Mouse (Mus musculus): ENCODE data around the gene Cspg5. TPM values are rescaled to one million over a fixed set of nuclear protein-coding genes. Genes with fewer than 3 reads are reported as not detected.

Gene Cspg5
- polyA plus RNA-seq, 1 experiment from 2014 or later, result 3.2 TPM

DNA sequence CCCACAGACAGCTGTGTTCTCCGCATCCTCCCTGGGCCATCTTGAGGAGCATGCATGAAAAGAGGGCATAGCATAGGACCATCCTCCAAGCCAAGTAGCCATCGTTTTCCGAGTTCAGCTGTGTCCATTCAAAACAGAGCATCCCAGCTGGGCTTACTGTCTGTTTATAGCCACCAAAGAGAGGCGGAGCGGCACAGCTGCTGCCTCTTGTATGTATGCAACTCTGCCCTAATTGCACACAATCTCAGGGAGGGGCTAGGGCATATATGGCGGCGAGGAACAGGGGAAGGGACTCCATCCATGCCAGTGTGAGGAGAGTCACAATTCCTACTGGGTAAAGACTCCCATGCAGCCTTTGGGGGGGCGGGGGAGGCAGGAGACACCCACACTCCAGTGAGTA, 19.6 kb downstream of the Cspg5 start:
- no peak for ATAC-seq (ENCODE audit: insufficient number of reproducible peaks, insufficient read depth, low FRiP score, low read depth)
- no peak overlapping the region for H3K27ac ChIP-seq (ENCODE audit: low read length)
- WGBS, result 82% methylated on average over 8 of the region's 8 CpGs
- no peaks in the 10 kb centered on the region for H3K27me3 ChIP-seq (ENCODE audit: control insufficient read depth, insufficient read depth, low read length)
- H3K9ac ChIP-seq (replicated peaks; ENCODE audit: low read depth, low read length), result no peak overlapping the region
- H3K36me3 ChIP-seq (ENCODE audit: control insufficient read depth, insufficient read depth, low read length), result no peaks in the 10 kb centered on the region
- H3K4me3 ChIP-seq (ENCODE audit: low read depth, low read length), result no peak overlapping the region
- 0 out of 2 replicates have a peak, but pooled peaks cover 2% of the 10 kb centered on the region for H3K4me1 ChIP-seq (ENCODE audit: control insufficient read depth, insufficient read depth, low read length)
- no peak overlapping the region for H3K4me2 ChIP-seq (replicated peaks; ENCODE audit: low read depth, low read length)
- H3K9me3 ChIP-seq (ENCODE audit: control insufficient read depth, low read depth, low read length), result no peaks in the 10 kb centered on the region

DNA sequence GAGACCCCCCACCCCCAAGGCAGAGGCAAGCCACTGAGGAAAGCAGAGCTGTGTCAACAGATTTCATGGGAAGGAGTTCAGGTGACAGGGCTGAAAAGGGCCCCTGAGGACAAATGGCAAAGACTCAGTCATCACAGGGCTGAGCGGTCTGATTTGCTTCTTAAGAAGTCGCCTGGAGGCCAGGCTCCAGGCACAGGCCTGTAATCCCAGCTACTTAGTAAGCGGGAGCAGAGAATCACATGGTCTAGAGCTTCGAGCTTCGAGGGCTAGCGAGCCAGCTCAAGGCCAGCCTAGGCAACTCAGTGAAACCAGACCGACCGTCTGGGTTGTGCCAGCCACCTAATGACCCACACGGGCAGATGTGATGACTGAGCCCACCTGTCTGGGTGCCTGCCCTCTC, 21.4 kb downstream of the Cspg5 start:
- no peak for ATAC-seq (ENCODE audit: insufficient number of reproducible peaks, insufficient read depth, low FRiP score, low read depth)
- no peak overlapping the region for H3K27ac ChIP-seq (ENCODE audit: low read length)
- H3K4me2 ChIP-seq (replicated peaks; ENCODE audit: low read depth, low read length), result no peak overlapping the region
- no peaks in the 10 kb centered on the region for H3K36me3 ChIP-seq (ENCODE audit: control insufficient read depth, insufficient read depth, low read length)
- no peak overlapping the region for H3K4me3 ChIP-seq (ENCODE audit: low read depth, low read length)
- 0 out of 2 replicates have a peak, but pooled peaks cover 2% of the 10 kb centered on the region for H3K4me1 ChIP-seq (ENCODE audit: control insufficient read depth, insufficient read depth, low read length)
- no peak overlapping the region for H3K9ac ChIP-seq (replicated peaks; ENCODE audit: low read depth, low read length)
- 80% methylated on average over 9 of the region's 9 CpGs for WGBS
- no peaks in the 10 kb centered on the region for H3K27me3 ChIP-seq (ENCODE audit: control insufficient read depth, insufficient read depth, low read length)
- H3K9me3 ChIP-seq (ENCODE audit: control insufficient read depth, low read depth, low read length), result no peaks in the 10 kb centered on the region

DNA sequence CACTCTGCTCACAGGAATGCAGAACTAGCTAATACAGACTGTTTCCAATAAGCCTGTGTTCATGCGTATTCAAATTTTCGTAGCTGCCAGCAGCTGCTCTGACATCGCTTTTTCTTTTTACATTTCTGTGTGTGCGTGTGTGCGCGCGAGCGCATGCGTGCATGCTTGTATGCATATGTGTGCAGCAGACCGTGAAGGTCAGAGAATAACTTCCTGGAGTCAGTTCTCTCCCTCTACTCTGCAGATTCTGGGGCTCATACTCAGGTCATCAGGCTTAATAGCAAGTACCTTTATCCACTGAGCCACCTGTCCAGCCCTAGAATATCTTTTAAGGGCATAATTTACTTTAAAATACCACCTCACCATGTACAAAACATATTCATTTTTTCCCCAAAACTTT, 24.8 kb downstream of the Cspg5 start:
- no peak overlapping the region for H3K27ac ChIP-seq (ENCODE audit: low read length)
- H3K9me3 ChIP-seq (ENCODE audit: control insufficient read depth, low read depth, low read length), result no peaks in the 10 kb centered on the region
- no peak overlapping the region for H3K4me2 ChIP-seq (replicated peaks; ENCODE audit: low read depth, low read length)
- H3K27me3 ChIP-seq (ENCODE audit: control insufficient read depth, insufficient read depth, low read length), result no peaks in the 10 kb centered on the region
- ATAC-seq (ENCODE audit: insufficient number of reproducible peaks, insufficient read depth, low FRiP score, low read depth), result no peak
- WGBS, result 94% methylated on average over 10 of the region's 10 CpGs
- no peak overlapping the region for H3K9ac ChIP-seq (replicated peaks; ENCODE audit: low read depth, low read length)
- H3K4me3 ChIP-seq (ENCODE audit: low read depth, low read length), result no peak overlapping the region
- no peaks in the 10 kb centered on the region for H3K36me3 ChIP-seq (ENCODE audit: control insufficient read depth, insufficient read depth, low read length)
- H3K4me1 ChIP-seq (ENCODE audit: control insufficient read depth, insufficient read depth, low read length), result no peaks in the 10 kb centered on the region

DNA sequence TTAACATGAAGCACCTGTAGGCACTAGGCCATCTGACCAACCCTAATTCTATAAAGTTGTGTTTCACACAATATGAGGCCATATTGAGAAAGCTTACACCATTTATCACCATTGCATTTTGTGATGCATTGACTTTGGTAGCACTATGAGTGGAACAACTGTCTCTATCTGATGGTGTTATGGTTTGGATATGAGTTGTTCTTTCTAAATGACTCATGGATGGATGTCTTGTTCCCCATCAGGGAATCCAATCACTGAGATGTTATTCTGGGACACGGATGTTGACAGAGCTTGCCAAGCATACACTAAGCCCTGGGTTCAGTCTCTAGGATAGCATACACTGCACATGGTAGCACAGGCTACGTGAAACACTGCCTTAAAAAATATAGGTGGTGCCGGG, 28.7 kb downstream of the Cspg5 start:
- Histone ChIP-seq H3K4me1 (ENCODE audit: control insufficient read depth, insufficient read depth, low read length) (no peaks in the 10 kb centered on the region), H3K9me3 (ENCODE audit: control insufficient read depth, low read depth, low read length) (no peaks in the 10 kb centered on the region), H3K4me3 (ENCODE audit: low read depth, low read length) (no peak overlapping the region), H3K4me2 (replicated peaks; ENCODE audit: low read depth, low read length) (no peak overlapping the region), H3K27ac (ENCODE audit: low read length) (no peak overlapping the region), H3K36me3 (ENCODE audit: control insufficient read depth, insufficient read depth, low read length) (no peaks in the 10 kb centered on the region), H3K9ac (replicated peaks; ENCODE audit: low read depth, low read length) (no peak overlapping the region), H3K27me3 (ENCODE audit: control insufficient read depth, insufficient read depth, low read length) (no peaks in the 10 kb centered on the region)
- 91% methylated on average over 3 of the region's 3 CpGs for WGBS
- no peak for ATAC-seq (ENCODE audit: insufficient number of reproducible peaks, insufficient read depth, low FRiP score, low read depth)

DNA sequence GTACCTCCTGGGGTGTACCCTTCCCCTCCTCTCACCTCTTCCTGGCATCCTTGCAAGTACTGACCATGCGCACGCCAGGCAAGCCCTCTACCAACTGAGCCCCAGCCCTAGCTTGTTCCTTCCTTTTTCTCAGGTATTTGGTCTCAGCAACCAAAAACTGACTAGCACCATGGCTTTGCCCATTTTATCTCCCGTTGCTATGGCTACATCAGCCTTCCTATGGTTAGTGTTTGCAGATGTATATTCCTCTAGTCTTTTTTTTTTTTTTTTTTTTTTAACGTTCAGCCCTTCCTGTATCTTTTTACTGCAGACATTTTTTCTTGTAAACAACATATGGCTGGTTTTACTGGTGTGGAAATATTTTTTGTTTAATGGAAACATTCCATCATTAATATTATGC, 29.9 kb downstream of the Cspg5 start:
- WGBS, result 63% methylated on average over 4 of the region's 4 CpGs
- no peak overlapping the region for H3K9ac ChIP-seq (replicated peaks; ENCODE audit: low read depth, low read length)

DNA sequence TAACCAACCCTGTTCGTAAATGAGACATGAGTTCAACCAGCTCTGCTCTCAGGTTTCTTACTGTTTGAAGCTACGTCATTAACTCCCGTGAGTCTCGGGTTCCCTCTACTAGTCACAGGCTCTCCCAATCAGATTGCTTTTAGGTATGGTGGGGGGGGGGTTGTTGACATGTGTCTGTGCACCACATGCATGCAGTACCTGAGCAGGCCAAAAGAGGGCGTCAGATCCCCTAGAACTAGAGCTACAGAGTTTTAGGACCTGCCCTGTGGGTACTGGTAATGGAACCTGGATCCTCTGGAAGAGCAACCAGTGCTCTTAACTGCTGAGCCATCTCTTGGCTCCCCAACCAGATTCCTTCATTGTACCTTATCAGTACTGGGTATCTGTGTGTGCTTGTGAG, 32.3 kb downstream of the Cspg5 start:
- Histone ChIP-seq H3K4me1 (ENCODE audit: control insufficient read depth, insufficient read depth, low read length) (no peaks in the 10 kb centered on the region), H3K4me2 (replicated peaks; ENCODE audit: low read depth, low read length) (no peak overlapping the region), H3K9me3 (ENCODE audit: control insufficient read depth, low read depth, low read length) (no peaks in the 10 kb centered on the region), H3K36me3 (ENCODE audit: control insufficient read depth, insufficient read depth, low read length) (no peaks in the 10 kb centered on the region), H3K4me3 (ENCODE audit: low read depth, low read length) (no peak overlapping the region), H3K9ac (replicated peaks; ENCODE audit: low read depth, low read length) (no peak overlapping the region), H3K27ac (ENCODE audit: low read length) (no peak overlapping the region), H3K27me3 (ENCODE audit: control insufficient read depth, insufficient read depth, low read length) (no peaks in the 10 kb centered on the region)
- ATAC-seq (ENCODE audit: insufficient number of reproducible peaks, insufficient read depth, low FRiP score, low read depth), result no peak
- WGBS, result 65% methylated on average over 5 of the region's 5 CpGs

More for the DNA sequence above, 29.9 kb downstream of the Cspg5 start:
- no peak overlapping the region for H3K4me3 ChIP-seq (ENCODE audit: low read depth, low read length)
- H3K4me2 ChIP-seq (replicated peaks; ENCODE audit: low read depth, low read length), result no peak overlapping the region
- H3K9me3 ChIP-seq (ENCODE audit: control insufficient read depth, low read depth, low read length), result no peaks in the 10 kb centered on the region
- no peaks in the 10 kb centered on the region for H3K36me3 ChIP-seq (ENCODE audit: control insufficient read depth, insufficient read depth, low read length)
- no peaks in the 10 kb centered on the region for H3K27me3 ChIP-seq (ENCODE audit: control insufficient read depth, insufficient read depth, low read length)
- no peaks in the 10 kb centered on the region for H3K4me1 ChIP-seq (ENCODE audit: control insufficient read depth, insufficient read depth, low read length)
- ATAC-seq (ENCODE audit: insufficient number of reproducible peaks, insufficient read depth, low FRiP score, low read depth), result no peak
- H3K27ac ChIP-seq (ENCODE audit: low read length), result no peak overlapping the region

DNA sequence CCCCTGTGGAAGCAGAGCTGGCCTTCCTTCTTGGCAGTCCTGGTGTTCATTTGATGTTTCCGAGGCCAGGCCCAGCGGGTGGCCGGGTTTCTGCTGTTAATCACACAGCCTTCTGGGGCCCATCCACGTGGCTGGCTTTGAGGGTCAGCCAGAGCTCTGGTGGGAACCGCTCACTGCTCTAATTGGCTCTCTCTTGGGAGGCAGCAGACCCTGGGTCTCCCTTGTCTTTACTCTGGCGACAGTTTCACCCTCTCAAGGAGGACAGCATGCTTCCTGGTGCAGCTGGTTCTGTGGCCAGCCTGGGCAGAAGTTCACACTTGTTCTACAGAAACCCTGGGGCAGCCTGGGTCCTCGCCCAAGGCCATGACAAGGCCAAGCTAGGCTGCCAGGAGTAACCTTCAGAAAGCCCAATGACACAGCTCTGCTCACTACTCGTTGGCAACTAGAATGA, 33.9 kb downstream of the Cspg5 start:
- WGBS, result 56% methylated on average over 8 of the region's 8 CpGs
- no peak for ATAC-seq (ENCODE audit: insufficient number of reproducible peaks, insufficient read depth, low FRiP score, low read depth)
- no peaks in the 10 kb centered on the region for H3K27me3 ChIP-seq (ENCODE audit: control insufficient read depth, insufficient read depth, low read length)

DNA sequence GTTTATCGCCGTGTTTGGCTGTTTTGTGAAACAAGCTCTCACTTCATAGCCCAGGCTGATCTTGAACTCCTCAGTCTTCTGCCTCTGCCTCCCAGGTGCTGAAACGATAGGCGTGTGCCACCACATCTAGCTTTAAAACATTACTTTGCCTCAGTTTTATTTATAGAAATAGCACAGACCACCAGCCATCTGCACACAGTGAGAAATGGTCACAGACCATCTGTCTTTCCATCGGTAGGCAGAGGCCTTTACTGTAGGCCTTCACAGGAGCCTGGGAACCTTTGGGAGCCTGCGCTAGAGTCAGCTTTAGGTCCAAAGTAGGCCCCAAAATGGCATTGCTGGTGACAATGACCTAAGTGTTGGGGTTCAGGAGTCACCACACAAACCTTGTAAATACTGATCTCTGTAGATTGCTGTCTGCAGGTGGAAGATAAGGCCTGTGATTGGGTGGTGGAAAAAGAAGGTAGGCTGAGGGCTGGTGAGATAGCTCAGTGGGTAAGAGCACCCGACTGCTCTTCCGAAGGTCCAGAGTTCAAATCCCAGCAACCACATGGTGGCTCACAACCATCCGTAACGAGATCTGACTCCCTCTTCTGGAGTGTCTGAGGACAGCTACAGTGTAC, 40.6 kb downstream of the Cspg5 start:
- no peak overlapping the region for H3K9ac ChIP-seq (replicated peaks; ENCODE audit: low read depth, low read length)
- H3K27ac ChIP-seq (ENCODE audit: low read length), result no peak overlapping the region
- ATAC-seq (ENCODE audit: insufficient number of reproducible peaks, insufficient read depth, low FRiP score, low read depth), result no peak
- no peak overlapping the region for H3K4me2 ChIP-seq (replicated peaks; ENCODE audit: low read depth, low read length)
- H3K36me3 ChIP-seq (ENCODE audit: control insufficient read depth, insufficient read depth, low read length), result no peaks in the 10 kb centered on the region
- no peaks in the 10 kb centered on the region for H3K9me3 ChIP-seq (ENCODE audit: control insufficient read depth, low read depth, low read length)
- H3K27me3 ChIP-seq (ENCODE audit: control insufficient read depth, insufficient read depth, low read length), result no peaks in the 10 kb centered on the region
- H3K4me1 ChIP-seq (ENCODE audit: control insufficient read depth, insufficient read depth, low read length), result no peaks in the 10 kb centered on the region
- 94% methylated on average over 8 of the region's 10 CpGs for WGBS
- no peak overlapping the region for H3K4me3 ChIP-seq (ENCODE audit: low read depth, low read length)

More for the DNA sequence above, 33.9 kb downstream of the Cspg5 start:
- Histone ChIP-seq H3K4me1 (ENCODE audit: control insufficient read depth, insufficient read depth, low read length) (no peaks in the 10 kb centered on the region), H3K9ac (replicated peaks; ENCODE audit: low read depth, low read length) (no peak overlapping the region), H3K4me3 (ENCODE audit: low read depth, low read length) (no peak overlapping the region), H3K27ac (ENCODE audit: low read length) (no peak overlapping the region), H3K36me3 (ENCODE audit: control insufficient read depth, insufficient read depth, low read length) (no peaks in the 10 kb centered on the region), H3K4me2 (replicated peaks; ENCODE audit: low read depth, low read length) (no peak overlapping the region), H3K9me3 (ENCODE audit: control insufficient read depth, low read depth, low read length) (no peaks in the 10 kb centered on the region)

DNA sequence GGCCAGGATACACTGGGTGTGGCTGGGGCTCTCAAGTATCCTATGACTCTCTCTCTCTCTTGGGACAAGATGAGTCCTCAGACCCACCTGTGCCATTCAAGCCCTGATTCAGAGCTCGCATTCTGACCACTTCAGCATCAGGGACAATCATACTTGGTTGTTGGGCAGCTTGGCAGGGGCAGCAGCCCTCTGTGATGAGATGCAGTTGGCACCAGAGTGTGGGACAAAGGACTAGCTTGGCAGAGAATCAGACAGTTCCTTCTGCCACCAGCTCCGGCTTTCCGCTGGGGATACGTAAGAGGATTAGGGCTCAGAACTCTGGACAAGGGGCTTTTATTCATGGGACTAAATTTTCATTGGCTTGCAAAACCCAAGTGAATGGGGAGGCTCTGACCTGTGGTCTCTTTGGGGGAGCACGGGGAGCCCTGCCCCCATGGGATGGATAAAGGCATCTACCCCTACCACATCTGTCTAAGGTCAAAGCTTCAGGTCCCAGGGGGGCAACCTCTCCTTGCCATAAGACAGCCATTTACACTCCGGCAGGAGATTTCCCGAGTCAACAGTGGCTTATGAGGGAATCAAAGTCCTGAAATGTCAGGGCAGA, 43.8 kb downstream of the Cspg5 start:
- WGBS, result 82% methylated on average over 7 of the region's 7 CpGs

More for the DNA sequence above, 43.8 kb downstream of the Cspg5 start:
- no peak overlapping the region for H3K4me2 ChIP-seq (replicated peaks; ENCODE audit: low read depth, low read length)
- no peaks in the 10 kb centered on the region for H3K27me3 ChIP-seq (ENCODE audit: control insufficient read depth, insufficient read depth, low read length)
- no peak overlapping the region for H3K27ac ChIP-seq (ENCODE audit: low read length)
- no peaks in the 10 kb centered on the region for H3K9me3 ChIP-seq (ENCODE audit: control insufficient read depth, low read depth, low read length)
- H3K9ac ChIP-seq (replicated peaks; ENCODE audit: low read depth, low read length), result no peak overlapping the region
- ATAC-seq (ENCODE audit: insufficient number of reproducible peaks, insufficient read depth, low FRiP score, low read depth), result no peak
- H3K4me3 ChIP-seq (ENCODE audit: low read depth, low read length), result no peak overlapping the region
- no peaks in the 10 kb centered on the region for H3K4me1 ChIP-seq (ENCODE audit: control insufficient read depth, insufficient read depth, low read length)
- no peaks in the 10 kb centered on the region for H3K36me3 ChIP-seq (ENCODE audit: control insufficient read depth, insufficient read depth, low read length)

Data from stomach, embryonic 14.5 days (tissue).